Mouse (Mus musculus) common myeloid progenitor, adult 5-6 weeks (primary cell): ENCODE data around the gene Zfp212. TPM values are rescaled to one million over a fixed set of nuclear protein-coding genes. Genes with fewer than 3 reads are reported as not detected.
"Not testable (repeated sequence)": the region's sequence is repeated elsewhere in the genome, so short reads cannot be mapped to it uniquely, and the experiment has no call there.

ENCODE experiments used
- ATAC-seq: replicated peaks from 2 replicates; pipeline ENCODE4 v1.8.0; 2016; ENCODE audit warnings: low read depth, mild to moderate bottlenecking, moderate TSS enrichment, inconsistent platforms; ENCODE audit not compliant: poor library complexity, severe bottlenecking
- total RNA-seq: library from RNA; stranded (forward); fragments of 200-1000, 187-1606 nt; gene quantifications from 2 replicates; pipeline ENCODE4 v1.2.3, GENCODE M21; 2017

Gene Zfp212
- total RNA-seq, 1 experiment from 2014 or later: 10.3 TPM

DNA sequence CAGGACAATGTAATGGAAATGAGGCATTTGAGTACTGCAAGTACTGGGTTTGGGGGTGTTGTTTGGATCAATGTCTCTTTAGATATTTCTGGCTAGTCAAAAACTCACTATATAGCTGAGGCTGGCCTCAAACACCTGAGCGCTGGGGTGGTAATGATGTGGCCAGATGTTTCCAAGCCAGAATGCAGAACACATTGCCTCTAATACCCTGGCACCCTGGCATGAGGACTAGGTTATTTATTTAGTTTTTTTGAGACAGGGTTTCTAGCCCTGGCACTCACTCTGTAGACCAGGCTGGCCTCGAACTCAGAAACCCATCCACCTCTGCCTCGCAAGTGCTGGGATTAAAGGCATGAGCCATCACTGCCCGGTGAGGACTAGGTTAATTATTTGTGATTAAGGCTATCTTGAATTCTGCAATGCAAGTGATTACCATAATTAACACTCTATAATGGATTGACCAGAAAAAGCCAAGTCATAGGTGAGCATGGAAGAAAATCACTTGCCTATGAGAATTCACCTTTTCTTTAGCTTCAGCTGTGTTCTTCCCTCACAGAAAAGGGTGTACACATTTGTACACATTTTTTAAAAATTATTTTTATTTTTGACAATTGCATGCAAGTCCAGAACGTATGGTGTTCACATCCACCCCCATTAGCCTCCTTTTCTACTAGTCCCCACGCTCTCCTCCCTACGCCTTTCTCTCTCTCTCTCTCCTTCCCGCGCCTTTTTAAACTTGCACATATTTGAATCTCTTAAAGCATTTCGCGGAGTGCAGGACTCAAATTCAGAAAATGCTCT lies 430 bp upstream of the Zfp212 start:
- ATAC-seq: no peak

DNA sequence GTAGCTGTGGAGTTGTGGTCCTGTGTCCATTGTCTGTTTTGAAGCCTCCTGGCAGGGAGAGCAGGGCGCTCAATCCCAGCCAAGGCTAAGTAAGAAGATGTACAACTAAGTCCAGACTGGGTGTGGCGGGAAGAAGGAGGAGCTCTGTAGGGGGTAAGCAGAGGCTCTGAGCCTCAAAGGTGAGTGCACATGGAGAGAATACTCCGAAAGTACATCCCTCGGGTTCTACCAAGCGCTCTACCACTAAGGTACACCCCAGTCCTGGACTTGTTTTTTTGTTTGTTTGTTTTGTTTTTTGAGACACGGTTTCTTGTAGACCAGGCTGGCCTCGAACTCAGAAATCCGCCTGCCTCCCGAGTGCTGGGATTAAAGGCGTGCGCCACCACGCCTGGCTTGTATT lies 22.2 kb downstream of the Zfp212 start:
- ATAC-seq: 0 out of 2 replicates have a peak, but pooled peaks have one; percentile 17

DNA sequence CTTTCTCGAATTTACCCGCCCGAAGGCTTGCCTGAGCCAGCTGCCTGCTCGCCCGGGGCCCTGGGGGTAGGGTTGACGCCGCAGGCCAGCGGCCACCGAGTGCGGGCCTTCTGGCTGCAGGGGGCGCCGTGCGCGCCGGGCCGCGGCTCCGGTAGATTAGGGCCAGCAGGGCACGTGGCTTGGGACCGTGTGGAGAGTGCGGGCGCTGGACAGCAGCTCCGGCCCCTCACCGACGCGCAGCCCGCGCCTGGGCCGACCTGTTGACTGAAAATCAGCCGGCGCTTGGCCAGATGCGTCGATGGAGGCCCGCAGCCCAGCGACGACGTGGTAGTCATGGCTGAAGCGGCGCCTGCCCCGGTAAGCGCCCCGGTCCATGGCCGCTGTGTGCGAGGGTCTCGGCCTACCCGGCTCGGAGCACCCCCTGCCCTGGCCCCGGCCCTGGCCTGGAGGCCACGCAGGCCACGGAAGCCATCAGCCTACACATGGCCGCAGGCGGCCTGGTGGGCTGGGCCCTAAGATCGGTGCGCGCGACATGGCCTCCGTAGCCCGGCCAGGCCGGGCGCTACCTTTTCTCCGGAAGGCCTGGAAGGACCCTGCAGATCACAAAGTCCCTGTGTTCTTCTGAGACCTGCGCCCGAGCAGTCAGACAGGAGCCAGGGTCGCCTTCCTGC lies 22.9 kb downstream of the Zfp212 start:
- ATAC-seq: peak; percentile 93

DNA sequence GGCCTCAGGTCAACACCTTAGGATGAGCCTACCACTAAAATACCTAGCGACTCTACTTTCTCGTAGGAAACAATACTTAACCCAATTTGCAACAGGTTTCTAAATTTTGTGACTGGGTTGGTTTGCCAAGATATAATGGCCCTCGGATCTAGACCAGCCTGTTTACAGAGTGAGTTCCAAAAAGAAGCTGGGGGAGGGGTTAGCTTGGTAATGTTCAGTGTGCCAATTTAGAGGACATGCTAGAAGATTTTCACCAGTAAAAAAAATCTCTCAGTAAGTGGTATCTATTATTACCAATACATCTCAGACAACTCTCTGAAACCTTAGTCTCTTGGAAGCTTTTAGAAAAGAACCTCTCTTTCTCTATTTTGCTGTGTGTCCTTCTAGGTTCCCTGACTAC lies 23.4 kb downstream of the Zfp212 start:
- ATAC-seq: no peak

- ATAC-seq: no peak
These were observed 27.1 kb downstream of the Zfp212 start for GRCm38 (mm10) chr6:47947388-47947787.

DNA sequence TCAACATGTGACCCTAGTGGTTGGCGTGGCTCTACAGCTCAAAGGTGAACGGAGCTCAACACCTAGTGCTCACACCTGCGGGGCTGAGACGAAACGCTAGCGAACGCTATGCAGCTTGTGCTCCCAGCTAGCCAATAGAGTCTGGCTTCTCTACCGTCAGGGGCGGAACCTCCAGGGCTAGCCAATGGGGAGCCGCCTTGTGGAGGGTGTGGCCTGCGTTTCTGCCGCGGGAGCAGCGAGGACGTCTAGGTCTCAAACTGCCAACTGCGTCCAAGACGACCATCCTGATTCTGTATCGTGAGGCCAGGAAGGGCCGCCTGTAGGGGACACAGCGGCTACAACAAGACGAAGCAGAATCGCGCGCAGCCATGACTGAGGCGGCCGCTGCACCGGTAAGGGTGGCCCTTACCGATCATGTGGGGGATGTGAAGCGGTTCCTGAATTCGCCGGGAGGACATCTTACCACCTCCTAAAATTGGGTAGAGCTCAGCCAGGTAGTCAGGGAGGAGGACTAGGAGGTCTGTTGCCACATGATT lies 33.0 kb downstream of the Zfp212 start, which contains the start of gene Zfp956:
Gene Zfp956, plus strand, starts transcription at position 200 of the 536 bp plus-strand sequence.
- peak; percentile 99 for ATAC-seq

DNA sequence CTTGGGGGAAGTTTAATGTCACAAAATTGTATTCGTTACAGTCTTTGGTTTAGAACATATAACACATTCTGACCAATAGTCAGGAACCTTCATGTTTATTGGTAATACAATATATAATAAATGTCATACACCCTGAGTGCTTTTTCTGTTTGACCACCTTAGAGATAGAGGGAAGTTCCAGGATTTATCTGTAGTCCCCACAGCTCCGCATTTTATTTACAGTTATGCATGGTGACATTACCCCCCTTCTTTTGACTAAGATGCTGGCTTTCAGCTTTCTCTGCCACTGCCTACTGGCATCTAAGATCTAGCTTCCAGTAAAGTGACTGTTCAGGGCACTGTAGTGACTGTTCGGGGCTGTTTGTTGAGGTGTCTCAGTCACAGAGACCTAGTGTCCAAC lies 34.1 kb downstream of the Zfp212 start:
- no peak for ATAC-seq

DNA sequence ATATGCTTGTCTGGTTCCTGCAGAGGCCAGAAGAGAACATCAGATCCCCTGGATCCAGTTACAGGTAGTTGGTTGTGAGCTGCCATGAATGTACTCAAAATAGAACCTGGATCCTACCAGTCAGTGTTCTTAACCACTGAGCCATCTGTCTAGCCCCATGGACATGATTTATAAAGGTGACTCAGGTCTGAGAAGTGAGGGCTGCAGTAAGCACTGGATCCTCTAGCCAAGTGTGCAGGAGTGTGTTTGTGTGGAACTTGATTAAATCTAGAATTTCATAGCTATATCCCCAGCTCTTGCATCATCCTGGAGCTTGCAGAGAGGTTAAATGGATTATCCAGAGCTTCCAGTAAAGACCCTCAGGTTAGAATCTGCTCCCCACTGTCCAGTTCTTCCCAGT lies 37.5 kb downstream of the Zfp212 start:
- no peak for ATAC-seq

GRCm38 (mm10) chr6:47960685-47961421 lies 40.6 kb downstream of the Zfp212 start:
- ATAC-seq: no peak

- ATAC-seq: no peak
These were observed 42.8 kb downstream of the Zfp212 start for GRCm38 (mm10) chr6:47963051-47963450.

- not testable (repeated sequence) for ATAC-seq
These were observed 47.9 kb downstream of the Zfp212 start for GRCm38 (mm10) chr6:47968166-47968565.

DNA sequence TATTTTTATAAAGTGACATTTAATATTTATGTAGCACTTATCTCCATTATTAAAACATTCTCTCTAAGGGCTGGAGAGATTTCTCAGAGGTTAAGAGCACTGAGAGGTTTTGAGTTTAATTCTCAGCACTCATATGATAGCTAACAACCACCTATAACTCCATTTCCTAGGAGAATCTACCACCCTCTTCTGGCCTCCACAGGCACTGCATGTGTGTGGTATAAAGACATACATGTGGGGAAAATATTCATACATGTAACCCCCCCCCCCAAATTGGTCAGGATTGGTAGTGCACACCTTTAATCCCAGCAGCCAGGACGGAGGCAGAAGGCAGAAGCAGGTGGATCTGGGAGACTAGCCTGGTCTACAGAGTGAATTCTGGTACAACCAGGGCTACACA lies 54.3 kb downstream of the Zfp212 start:
- no peak; the same call in 1 of the 2 replicates for ATAC-seq

- peak; percentile 94 for ATAC-seq
These were observed 58.7 kb downstream of the Zfp212 start for GRCm38 (mm10) chr6:47978897-47979368.

Other genes with a start within 250 kb of the Zfp212 start
- 206 and 214 TPM in 2 replicates for gene Pdia4, start 107.0 kb upstream of the Zfp212 start, total RNA-seq
- 2.2 and 3.2 TPM in 2 replicates for gene Zfp786, start 89.6 kb upstream of the Zfp212 start, total RNA-seq
- gene Zfp398, start 84.8 kb upstream of the Zfp212 start, total RNA-seq: 21.2 and 21.8 TPM in 2 replicates
- 15.1 and 16.9 TPM in 2 replicates for gene Zfp282, start 43.3 kb upstream of the Zfp212 start, total RNA-seq
- 7.9 and 10.3 TPM in 2 replicates for gene Zfp956, start 32.9 kb downstream of the Zfp212 start, total RNA-seq
- gene Zfp777, start 128.4 kb downstream of the Zfp212 start, total RNA-seq: 26.1 and 30.6 TPM in 2 replicates
- gene Zfp746, start 166.1 kb downstream of the Zfp212 start, total RNA-seq: 24.3 and 30.5 TPM in 2 replicates